Mouse (Mus musculus) ES-CJ7 (cell line): Measurements from ENCODE around the gene Fbf1.
"Not testable (repeated sequence)": the region's sequence is repeated elsewhere in the genome, so short reads cannot be mapped to it uniquely, and the experiment has no call there.

Experiments used
- DNase-seq: peaks from one replicate; pipeline ENCODE4 v3.0.0; 2011; ENCODE audit warnings: low read depth, low spot score

Fbf1 gene

DNA sequence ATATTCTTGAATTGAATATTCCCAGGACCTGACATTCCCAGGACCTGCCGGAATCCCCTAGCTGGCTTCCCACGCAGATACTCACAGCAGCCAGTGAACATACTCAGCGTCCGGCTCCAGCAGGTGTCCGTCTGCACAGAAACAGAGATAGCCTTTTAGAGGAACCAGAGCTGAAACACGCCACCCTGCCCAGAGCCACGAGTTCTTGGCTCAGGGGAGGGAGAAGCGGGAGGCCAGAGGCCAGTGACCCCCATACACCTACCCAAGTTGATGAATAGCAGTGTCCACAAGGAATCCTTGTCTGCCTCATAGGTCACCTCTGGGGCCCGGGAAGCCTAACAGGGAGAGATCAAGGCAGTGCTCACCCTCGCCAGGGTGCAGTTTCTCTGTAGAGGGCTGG, 33.8 kb downstream of the Fbf1 start:
- DNase-seq: no peak

DNA sequence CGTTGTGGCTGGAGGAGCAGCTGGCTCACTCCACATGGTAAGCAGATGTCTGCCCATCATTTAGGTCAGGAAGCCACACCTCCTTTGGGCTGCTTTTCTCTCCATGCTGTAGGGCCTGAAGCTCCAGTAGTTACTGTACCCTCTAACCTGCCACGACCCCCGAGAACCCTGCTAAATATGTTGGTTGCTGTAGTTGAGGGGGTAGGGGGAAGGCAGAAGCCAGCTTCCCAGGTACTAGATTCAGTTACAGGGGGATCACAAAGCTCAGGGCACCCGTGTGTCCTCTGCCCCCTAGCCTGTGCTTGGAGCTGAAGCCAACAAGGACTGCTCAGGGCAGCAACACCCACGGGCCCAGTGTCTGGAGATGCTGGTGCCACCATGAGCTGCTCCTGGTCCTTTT, 34.5 kb downstream of the Fbf1 start:
- no peak for DNase-seq

DNA sequence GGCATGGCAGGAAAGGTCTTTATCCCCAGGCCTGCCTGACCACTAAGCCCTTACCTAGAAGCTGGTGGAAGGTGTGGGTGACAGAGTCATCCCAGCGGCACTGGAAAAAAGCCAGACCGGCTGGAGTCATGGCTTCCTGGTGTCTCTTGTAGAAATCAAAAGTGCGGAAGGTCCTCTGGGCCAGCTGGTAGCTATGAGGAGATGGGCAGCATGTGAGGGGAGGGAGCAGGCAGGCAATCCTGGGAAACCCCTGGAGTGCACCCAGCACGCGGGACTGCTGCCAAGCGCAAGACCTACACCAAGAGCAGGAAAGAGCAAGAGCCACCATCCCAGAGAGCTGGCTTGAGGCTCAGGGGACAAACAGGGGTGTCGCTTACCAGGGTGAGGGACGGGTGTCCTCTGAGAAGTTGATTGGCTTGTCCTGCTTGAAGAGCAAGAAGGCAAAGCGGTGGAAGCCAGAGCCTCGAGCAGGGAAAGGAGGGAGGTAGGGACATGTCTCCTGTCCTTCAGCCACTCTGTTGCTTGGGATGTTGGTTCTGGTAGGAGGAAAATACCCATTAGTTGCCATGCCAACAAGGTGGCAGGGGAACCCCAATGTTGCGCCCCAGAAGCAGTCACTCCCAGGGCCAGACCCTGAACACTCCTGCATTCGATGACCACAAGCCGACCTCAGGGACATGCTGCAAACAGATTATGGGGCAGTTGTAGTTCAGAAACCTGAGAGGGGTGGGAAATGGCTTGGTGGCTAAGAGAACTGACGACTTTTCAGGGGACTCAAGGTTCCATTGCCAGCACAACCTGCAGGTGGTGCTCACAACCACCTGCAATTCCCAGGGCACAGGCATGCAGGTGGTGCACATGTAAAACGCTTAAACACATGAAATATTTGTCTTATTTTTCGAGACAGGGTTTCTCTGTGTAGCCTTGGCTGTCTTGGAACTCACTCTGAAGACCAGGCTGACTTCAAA, 35.3 kb downstream of the Fbf1 start:
- DNase-seq: no peak

DNA sequence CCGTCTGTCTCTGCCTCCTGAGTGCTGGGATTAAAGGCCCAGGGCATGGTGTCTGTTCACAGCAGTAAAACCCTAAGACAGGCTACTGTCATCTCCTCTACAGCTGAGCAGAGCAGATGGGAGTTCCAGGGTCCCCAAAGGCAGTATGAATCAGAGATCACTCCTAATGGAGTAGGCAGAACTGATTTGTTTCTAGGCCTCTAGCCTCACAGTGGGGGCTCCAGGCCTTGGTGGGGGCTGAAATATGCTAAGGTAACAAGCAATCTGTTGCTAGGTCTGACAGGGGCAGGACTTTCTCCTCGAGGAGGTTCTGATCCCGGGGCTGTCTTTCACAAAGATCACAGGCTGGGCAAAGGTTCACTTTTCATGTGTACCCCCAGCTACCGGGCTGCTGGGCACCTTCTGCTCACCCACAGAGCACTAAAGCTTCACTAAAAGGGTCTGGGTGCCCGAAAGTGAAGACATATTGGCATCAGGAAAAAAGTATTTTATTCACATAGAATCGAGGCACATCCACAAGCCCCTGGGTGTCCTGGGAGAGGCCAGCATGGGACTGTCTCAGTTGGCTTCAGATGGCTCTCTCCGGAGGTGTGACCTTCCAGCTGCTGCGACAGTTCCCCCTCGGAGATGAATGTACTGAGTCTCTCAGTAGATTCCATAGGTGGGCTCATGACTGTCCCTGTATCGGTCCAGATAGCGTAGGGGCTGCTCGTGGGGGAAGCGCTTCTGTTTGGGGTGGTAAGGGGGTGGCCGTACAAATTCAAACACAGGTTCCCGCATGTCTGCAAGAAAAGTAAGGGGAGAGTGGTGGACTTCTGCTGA, 36.4 kb downstream of the Fbf1 start:
- DNase-seq: no peak

DNA sequence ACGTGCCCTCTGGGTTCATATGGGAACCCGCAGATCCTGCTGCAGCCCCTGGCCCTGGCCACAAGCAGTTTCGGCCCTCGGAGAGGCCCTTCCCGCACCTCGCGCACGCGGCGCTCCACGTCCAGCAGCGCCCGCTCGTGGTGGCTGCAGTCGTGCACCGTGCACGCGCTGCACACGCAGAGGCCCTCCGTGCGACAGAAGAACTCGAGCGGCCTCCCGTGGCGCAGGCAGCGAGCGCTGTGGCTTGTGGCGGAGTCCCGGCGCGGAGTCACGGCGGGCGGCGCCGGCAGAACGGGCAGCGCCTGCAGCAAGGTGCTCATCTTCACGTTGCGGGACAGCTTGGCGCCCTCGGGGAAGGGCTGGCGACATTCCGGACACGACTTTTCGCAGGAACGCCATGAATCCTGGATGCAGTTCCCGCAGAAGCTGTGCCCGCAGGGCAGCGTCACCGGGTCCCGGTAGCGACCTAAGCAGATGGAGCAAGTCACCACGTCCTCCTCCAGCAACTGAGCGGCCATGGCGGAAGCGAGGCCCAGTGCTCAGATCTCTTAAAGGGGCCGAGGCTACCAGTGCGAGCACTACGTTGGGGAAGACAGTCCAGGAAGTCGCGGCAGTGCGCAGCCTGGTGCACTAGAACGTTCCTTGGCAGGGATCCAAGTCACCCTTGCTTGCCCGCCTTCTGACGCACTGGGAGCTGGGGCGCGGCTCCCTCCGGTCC, 37.3 kb downstream of the Fbf1 start, which contains the start of gene Trim65:
Gene Trim65, minus strand, starts transcription at position 641 of the 718 bp plus-strand sequence.
- peak; percentile 72 for DNase-seq

DNA sequence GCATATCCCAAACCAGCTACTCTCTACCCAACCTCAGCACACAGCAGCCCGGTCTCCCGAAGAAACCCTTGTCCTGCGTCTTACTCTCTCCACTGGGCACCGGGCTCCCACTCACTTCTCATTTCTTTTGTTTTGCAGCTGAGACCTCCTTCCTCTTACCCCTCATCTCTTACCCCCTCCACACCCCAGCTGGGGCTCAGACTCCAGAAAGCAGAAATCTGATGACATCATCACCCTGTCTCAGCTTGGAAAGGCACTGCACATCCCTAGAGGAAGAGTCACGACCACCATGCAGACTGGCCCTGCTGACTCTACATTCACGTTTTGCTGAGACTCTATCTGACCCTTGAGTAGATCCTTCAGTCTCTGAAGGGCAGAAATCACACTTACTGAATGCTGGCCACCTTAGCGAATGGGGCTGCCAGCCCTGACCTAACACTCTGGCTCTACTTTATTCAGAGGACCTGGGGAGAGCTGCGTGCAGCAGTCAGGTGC, 37.9 kb downstream of the Fbf1 start:
- DNase-seq: no peak

DNA sequence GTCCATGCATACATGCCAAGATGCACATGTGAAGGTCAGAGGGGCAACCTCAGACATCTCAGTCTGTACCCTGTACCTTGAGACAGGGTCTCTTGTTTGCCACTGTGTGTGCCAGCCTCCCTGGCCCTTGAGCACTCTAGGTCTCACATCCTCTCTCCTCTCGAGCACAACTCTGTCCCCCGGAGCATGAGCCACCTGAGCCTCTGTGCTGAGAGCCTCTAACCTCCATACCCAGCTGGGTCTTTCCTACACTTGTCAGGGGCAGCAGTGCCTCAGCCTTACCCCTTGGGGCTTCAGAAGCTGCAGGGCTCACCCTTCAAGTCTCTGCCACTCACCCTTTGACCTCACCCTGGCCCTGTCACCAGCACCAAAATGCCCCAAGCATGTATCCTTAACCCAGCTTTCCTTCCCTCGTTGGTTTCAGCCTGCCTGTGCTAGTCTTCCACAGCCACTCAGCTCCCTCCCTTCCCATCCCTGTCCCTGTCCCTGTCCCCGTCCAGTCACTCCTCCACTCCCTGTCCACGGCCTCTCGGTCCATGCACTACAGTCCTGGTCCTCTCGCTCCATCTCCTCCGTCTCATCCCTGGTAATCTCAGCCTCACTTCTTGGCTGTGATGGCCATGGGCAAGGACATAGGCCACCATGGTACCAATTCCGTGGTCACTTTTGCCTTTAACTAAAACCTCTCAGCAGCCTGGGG, 38.7 kb downstream of the Fbf1 start:
- no peak for DNase-seq

DNA sequence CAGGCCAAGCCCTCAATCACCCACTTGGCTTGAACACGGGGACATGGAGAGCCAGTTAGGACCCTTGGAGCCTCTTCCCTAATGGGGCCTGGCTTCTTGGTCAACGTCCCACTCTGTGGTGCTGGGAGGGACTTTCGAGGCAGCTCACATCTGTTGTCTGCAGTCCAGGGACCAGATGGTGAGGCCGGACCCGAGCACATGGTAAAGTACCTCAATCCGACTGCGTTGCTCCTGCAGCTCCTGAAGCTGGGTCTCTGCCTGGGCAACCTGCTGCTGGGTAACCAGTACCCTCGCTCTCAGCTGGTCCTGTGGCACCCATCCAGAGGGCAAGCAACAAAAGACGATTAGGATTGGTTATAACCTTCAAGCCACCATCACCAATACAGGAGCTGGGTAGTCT, 40.0 kb downstream of the Fbf1 start:
- DNase-seq: no peak

DNA sequence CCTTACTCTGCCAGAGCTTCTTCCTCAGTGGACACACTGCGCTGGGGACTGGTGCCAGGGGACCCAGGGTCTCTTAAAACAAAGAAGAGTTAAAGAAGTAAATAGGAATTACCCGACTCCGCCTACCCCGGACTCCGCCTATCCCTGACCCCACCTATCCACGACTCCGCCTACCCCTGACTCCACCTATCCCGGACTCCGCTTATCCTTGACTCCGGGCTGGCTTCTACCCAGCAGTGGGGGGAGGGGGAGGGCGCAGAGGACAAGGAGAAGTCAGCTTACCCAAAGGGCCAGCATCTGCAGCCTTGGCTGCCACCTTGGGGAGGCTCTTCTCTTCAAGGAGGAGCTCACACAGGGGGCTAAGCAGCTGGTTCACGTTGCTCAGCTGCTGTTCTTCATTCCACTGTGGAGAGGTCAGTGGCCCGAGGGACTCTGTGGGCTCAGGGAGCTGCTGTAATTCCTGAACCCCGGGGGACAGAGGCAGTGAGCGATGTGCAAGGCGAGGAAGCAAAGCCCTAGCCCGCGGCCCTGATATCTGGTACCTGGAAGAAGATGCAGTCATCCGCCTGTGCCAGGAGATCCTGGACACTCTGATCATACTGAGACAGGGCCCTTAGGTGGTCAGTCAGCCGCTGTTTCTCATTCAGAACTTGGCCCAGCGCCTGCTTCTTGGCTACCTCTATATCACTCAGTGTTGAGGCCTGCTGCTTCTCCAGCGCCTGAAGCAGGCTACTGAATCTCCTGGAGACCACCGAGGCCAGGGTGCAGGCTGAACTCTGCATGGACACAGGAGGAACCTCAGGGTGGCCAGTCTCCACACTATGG, 40.6 kb downstream of the Fbf1 start, which contains the start of gene Trim47:
Gene Trim47, minus strand, starts transcription at position 55 of the 825 bp plus-strand sequence.
- peak; percentile 87 for DNase-seq

DNA sequence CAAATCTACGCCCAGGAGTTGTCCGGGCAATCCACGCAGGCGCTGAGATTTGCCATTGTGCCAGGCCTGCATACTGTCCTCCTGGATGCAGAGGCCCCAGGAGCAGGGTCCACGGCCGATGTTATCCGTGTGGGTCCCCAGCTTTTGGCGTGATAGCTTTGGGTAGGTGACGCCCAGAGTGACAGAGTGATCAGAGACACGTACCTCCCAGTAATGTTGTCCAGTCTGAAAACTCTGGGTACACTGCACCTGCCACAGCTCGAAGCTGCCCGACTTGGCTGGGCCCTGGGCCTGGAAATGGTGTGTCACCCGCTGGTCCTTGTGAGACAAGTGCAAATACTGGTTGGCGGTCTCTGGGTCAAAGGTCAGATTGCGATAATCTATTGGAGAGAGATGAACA, 41.7 kb downstream of the Fbf1 start:
- no peak for DNase-seq

DNA sequence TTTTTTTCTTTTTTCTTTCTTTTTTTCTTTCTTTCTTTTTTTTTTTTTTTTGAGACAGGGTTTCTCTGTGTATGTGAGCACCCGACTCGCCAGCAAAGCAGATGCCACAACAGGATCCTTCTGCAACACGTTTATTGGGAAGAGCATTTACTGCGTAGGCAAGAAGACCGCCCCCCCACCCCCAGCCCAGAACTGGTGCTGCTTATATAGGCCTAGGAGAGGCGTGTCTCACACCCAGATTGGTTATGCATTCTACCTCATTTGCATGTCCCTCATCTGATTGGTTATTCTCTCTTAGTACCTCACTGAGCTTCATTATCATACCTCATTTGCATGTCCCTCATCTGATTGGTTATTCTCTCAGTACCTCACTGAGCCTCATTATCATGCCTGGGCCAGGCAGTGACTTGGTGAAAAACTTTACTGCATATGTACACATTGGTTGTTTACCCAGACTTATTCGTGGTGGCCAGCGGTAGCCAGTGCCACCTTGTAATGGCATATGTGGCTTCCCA, 46.2 kb downstream of the Fbf1 start:
- DNase-seq: not testable (repeated sequence)

DNA sequence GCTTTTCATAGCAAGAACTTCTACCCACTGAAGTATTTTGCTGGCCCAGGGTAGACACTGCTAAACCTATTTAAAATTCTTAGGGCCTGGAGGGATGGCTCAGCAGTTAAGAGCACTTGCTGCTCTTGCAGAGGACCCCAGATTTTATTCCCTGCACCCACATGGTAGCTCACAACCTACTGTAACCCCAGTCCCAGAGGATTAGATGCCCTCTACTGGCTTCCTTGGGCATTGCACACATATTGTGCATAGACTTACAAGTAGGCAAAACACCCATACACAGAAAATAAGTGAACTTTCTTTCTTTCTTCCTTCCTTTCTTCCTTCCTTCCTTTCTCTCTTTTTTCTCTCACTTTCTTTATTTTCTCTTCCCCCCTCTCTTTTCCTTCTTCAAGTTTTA, 50.1 kb downstream of the Fbf1 start:
- DNase-seq: peak; percentile 79

DNA sequence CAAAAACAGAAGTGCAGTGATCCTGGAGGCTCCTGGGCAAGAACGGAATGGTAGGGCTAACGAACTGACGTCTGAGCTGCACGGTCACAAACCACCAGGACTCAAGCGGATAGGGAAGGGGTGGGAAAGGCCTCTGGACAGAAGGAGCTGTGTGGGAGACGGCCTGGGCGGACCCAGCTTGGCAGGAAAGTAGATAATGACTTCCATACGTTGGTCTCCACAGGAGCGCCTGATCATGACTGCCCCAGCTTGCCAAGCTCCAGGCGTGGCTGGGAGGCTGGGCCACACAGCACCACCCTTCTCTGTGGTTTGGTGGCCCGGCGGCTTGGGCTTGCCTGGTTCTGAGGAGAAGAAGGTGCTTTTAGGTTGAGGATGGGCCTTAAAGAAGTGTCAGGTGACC, 50.7 kb downstream of the Fbf1 start:
- DNase-seq: no peak

DNA sequence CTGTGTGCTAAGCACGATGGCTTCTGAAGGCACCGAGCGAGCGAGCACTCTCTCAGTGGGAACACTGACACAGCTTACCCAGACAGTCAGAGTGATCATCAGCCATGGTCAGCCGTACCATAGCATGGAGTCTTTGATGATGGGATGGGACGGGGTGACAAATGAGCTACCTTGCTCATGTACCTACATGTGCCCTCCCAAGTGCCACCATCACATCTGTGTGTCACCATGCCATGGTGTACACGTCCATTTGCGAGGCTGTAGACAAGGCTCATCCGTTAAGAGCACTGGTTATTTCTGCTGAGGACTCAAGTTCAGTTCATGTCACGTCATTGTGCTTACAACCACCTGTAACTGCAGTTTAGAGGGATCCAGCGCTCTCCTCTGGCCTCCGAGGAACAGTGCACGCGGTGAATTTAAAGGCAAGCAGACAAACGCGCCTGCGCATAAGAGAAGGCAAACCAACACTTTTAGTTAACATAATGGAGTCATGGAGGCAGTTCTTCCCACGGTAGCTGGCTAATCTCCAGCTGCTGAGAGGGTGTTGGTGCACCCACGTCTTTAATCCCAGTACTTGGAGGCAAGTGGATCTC, 56.3 kb downstream of the Fbf1 start:
- DNase-seq: no peak

DNA sequence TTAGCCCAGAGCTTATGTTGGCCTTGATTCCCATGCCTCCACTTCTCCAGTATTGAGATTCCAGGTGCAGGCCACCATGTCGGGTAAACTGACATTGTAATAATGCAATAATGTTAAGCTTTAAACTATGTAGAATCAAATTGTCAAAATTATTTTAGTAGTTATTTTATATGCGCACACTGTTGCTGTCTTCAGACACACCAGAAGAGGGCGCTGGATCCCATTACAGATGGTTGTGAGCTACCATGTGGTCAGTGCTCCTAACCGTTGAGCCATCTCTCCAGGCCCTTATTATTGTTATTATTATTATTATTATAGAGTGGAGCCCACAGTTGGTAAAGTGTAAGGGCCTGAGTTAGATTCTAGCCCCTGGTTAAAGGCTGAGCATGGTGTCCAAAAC, 56.9 kb downstream of the Fbf1 start:
- no peak for DNase-seq

DNA sequence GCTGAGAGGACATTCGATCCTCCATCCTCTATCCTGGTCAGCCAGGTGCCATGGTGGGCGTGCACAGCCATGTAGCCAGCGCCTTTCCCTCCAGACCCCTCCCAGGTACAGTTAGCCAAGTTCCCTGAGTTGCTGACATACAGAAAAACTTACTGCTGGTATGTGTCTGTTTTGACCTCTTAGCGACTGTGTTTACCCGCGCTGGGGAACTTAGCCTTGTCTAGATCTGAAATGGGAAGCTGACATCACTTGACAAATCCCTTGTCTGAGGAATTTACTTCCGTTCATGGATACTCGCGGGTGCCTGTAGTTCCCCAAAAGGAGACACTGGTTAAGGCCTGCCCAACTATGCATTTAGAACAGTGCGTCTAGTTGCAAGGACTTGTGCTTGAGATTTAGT, 57.4 kb downstream of the Fbf1 start:
- no peak for DNase-seq

DNA sequence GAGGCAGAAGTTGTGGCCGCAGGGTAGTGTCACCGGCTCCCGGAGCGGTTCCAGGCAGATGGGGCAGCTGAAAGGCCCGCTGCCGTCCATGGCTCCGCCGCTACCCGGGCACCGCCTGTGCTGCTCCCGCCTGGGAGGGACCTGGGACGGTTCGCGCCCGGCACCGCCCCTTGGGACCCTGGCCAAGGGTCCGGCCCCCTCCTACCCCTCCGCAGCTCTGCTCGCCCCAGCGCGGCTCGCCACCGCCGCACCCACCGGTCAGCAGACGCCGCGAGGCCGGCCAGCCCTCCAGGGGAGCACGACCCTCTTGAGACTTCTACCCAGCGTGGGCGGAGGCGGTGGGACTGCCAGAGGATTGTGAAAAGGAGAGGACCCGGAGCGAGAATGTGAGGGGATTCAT, 57.8 kb downstream of the Fbf1 start:
- no peak for DNase-seq

DNA sequence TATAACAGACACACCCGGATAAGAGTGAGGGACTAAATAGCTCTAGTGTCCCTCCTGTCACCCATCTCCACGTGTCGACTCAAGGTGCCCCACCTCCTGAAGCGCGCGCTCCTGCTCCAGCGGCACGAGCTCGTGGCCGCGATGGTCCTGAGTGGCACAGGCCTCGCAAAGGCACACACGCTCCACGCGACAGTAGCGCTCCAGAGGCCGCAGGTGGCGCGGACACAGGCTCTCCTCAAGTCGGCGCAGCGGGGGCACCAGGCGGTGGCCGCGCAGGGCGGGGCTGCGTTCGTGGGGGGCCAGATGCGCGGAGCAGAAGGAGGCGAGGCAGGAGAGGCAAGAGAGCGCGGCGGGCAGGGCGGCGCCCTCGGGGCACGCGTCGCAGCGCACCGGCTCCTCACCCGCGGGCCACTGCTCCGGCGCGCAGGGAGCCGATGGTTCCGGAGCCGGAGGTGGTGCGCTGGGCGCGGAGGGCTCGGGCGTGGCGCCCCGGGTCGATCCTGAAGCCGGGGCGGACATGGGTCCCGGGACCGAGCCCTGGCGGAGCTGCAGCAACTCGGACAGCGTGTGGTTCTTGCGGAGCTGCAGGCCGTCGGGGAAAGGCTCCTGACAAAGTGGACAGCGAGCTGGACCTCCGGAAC, 58.4 kb downstream of the Fbf1 start:
- no peak for DNase-seq
